Mouse (Mus musculus): Measurements from ENCODE around the gene Mfap2.

DNA sequence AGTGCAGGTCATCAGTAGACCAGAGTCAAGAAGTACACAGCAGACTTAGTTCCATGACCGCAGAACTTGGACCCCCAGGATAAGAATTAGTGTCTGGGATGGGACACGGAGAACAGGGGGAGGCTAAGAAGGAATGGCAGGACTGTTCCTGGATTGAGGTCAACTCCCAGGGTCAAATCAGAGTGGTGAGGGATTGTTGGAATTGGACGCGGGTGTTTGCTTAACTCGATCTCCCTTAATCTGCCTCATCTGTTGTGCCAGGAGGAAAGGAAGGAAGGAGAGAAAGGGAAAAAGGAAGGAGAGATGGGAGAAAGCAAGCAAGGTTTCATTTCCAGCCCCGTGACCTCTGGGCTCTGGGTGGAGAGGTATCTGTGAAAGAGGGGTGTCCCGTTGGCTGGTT, at the start of gene Mfap2:
- TF ChIP-seq CTCF (IDR thresholded peaks at IDR 0.05; ENCODE audit: low read depth) (no peak), EP300 (optimal IDR thresholded peaks at IDR 0.05) (no peak)

Measured in stomach, postnatal 0 days (tissue).